Mouse (Mus musculus): Measurements from ENCODE around the gene Fastkd2. TPM values are rescaled to one million over a fixed set of nuclear protein-coding genes. Genes with fewer than 3 reads are reported as not detected.

The Fastkd2 gene
- 51.2 and 55.9 TPM in 2 replicates for polyA plus RNA-seq (2015; fragmentation: Nextera tagmentation; extraction: Ambion mirVana)

DNA sequence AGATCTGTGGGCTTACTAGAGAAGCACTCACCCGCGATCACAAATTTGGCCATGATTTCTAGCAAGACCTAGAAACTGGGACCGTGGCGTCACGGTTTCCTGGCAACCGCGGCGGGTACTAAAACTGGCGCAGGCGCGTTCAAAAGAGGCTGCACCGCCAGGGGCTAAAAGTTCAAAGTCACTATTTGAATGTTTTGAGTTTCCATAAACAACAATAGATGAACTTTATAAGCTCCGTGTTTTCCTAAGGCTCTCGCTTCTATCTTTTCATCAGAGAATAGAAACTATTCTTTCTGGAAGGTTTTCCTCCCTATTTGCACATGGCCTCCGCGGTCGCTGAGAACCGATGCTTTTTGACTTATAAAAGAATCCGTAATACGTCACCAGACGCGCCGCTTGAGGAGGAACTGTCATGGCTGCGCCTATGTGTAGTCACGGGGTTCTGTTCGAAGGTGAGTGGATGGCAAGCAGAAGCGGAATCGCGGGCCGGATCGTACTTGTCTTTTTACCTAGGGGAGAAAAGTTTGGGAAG, at the start of gene Fastkd2, which contains the start of gene Mdh1b:
Gene Fastkd2, plus strand, starts transcription at position 375 of the 532 bp plus-strand sequence.
Gene Mdh1b, minus strand, starts transcription at position 79 of the 532 bp plus-strand sequence.

DNA sequence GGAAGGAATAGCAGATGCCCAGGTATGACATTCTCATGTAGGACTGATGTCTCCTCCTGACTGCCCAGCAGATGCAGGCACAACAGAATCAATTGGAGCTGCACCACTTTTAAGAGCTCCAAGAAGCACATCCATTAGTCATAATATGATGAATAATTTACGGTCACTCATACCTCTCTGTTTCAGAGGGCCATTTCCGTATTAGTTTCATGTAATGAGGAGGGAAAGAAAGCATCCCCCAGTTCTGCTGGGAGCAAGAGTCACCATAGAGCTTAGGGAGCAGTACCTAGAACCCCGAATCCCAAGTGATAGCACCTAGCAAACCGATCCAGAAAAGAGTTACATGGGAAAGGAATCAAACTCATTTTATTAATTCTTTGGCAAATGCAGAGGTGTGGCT, 43.6 kb upstream of the Fastkd2 start, which contains the start of gene Dytn:
Gene Dytn, minus strand, starts transcription at position 101 of the 400 bp plus-strand sequence.

DNA sequence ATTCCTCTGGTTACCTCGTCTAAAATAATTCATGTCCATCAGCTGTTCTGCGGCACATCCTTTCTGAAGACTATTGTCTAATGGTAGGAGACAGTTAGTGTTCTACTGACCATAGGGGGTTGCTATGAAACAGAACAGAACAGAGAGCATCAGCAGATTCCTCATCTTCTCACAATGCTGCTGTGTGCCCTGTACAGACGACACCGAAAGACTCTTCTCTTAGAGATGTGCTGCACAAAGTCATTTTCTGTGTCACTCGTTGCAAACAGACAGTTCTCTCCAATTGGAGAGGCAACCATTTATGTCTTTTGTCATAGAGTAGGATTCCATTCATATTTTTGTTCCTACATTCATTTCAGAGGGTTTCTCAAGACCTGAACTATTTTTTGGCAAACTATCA, 38.8 kb downstream of the Fastkd2 start, which contains the start of gene 4933402D24Rik:
Gene 4933402D24Rik, minus strand, starts transcription at position 101 of the 400 bp plus-strand sequence.

Other genes with a start within 250 kb of the Fastkd2 start
- not detected in 2 replicates for gene Gm39653, start 114.6 kb upstream of the Fastkd2 start, polyA plus RNA-seq (2015; fragmentation: Nextera tagmentation; extraction: Ambion mirVana)
- gene Dytn, start 43.7 kb upstream of the Fastkd2 start, polyA plus RNA-seq (2015; fragmentation: Nextera tagmentation; extraction: Ambion mirVana) = not detected in 2 replicates
- 0.15 TPM in 1 of 2 replicates, not detected in the other for gene Mdh1b, start 296 bp upstream of the Fastkd2 start, polyA plus RNA-seq (2015; fragmentation: Nextera tagmentation; extraction: Ambion mirVana)
- 0.25 TPM in 1 of 2 replicates, not detected in the other for gene 4933402D24Rik, start 38.7 kb downstream of the Fastkd2 start, polyA plus RNA-seq (2015; fragmentation: Nextera tagmentation; extraction: Ambion mirVana)